Mouse (Mus musculus) kidney, adult 2 months (tissue): Measurements from ENCODE around the gene Car11. TPM values are rescaled to one million over a fixed set of nuclear protein-coding genes. Genes with fewer than 3 reads are reported as not detected.

Experiments used
- DNase-seq: peaks from one replicate; pipeline ENCODE4 v3.0.0; 2021
- H3K27ac ChIP-seq: fragments of 200-500 bp; 2 replicates; pipeline ENCODE4 v1.5.1; 2012; ENCODE audit warnings: low read depth, low read length, control low read depth, inconsistent platforms; ENCODE audit not compliant: insufficient read depth
- H3K27me3 ChIP-seq: fragments of 200-500 bp; replicated peaks from 2 replicates; pipeline ENCODE4 v1.6.1; 2012; ENCODE audit warnings: mild to moderate bottlenecking, moderate library complexity, low read length, inconsistent platforms; ENCODE audit not compliant: control insufficient read depth, insufficient read depth
- H3K36me3 ChIP-seq: fragments of 200-500 bp; 2 replicates; pipeline ENCODE4 v1.6.1; 2012; ENCODE audit warnings: mild to moderate bottlenecking, moderate library complexity, low read length, inconsistent platforms; ENCODE audit not compliant: control insufficient read depth, insufficient read depth
- H3K4me1 ChIP-seq: fragments of 200-500 bp; 2 replicates; pipeline ENCODE4 v1.6.1; 2011; ENCODE audit warnings: low read length; ENCODE audit not compliant: control insufficient read depth, insufficient read depth
- H3K4me3 ChIP-seq: fragments of 200-500 bp; 2 replicates; pipeline ENCODE4 v1.5.1; 2011; ENCODE audit warnings: mild to moderate bottlenecking, low read depth, low read length, control low read depth; ENCODE audit not compliant: insufficient read depth
- CTCF ChIP-seq: fragments of 200-500 bp; conservative IDR thresholded peaks from 2 replicates; pipeline ENCODE4 v1.5.1; 2011; ENCODE audit warnings: low read depth, mild to moderate bottlenecking, control low read depth, low read length, moderate library complexity, mixed read lengths; ENCODE audit not compliant: insufficient read depth, insufficient read length
- POLR2A ChIP-seq: fragments of 200-500 bp; IDR thresholded peaks from one replicate; pipeline ENCODE4 v1.6.1; 2011; ENCODE audit warnings: low read depth, low read length, control low read depth
- WGBS: fragments of 180-500 bp; shearing (Covaris S2); methylation state at CpG from one replicate; pipeline ENCODE4 v1.1.7; 2018; 5-methylcytosine and 5-hydroxymethylcytosine counted together
- polyA plus RNA-seq: library from polyadenylated mRNA; depleted of rRNA; stranded (reverse); fragments of >200 nt; gene quantifications from 2 replicates; pipeline ENCODE4 v1.2.3, GENCODE M21; 2012

Gene Car11
- polyA plus RNA-seq, 1 experiment: 8.1 TPM

GRCm38 (mm10) chr7:45706721-45707241, 7.1 kb downstream of the Car11 start:
- H3K36me3 ChIP-seq: peaks cover 11% of the 10 kb centered on the region; the same call in 1 of the 2 replicates
- TF ChIP-seq CTCF (no peak), POLR2A (peak; percentile 56)
- peaks cover 21% of the 10 kb centered on the region for H3K4me1 ChIP-seq
- H3K4me3 ChIP-seq: peak overlapping the region; percentile 58
- H3K27me3 ChIP-seq: no peaks in the 10 kb centered on the region
- 2% methylated on average over 44 of the region's 45 CpGs for WGBS
- H3K27ac ChIP-seq: peak overlapping the region; percentile 100
- peak; percentile 92 for DNase-seq

GRCm38 (mm10) chr7:45707375-45707967, 7.8 kb downstream of the Car11 start:
- under 1% methylated on average over 27 of the region's 27 CpGs for WGBS
- H3K4me1 ChIP-seq: peaks cover 25% of the 10 kb centered on the region

GRCm38 (mm10) chr7:45708221-45708761, 8.6 kb downstream of the Car11 start:
- H3K27me3 ChIP-seq: no peaks in the 10 kb centered on the region
- H3K4me1 ChIP-seq: peaks cover 33% of the 10 kb centered on the region
- 13% methylated on average over 13 of the region's 13 CpGs for WGBS
- peaks cover 15% of the 10 kb centered on the region; the same call in 1 of the 2 replicates for H3K36me3 ChIP-seq
- H3K27ac ChIP-seq: peak overlapping the region; percentile 93
- peak; percentile 94 for DNase-seq
- H3K4me3 ChIP-seq: peak overlapping the region; percentile 41; the same call in 1 of the 2 replicates
- TF ChIP-seq CTCF: no peak
- TF ChIP-seq POLR2A: peak; percentile 23

More at GRCm38 (mm10) chr7:45707375-45707967, 7.8 kb downstream of the Car11 start:
- DNase-seq: peak; percentile 99
- Histone ChIP-seq H3K27me3 (no peaks in the 10 kb centered on the region), H3K27ac (peak overlapping the region; percentile 99), H3K4me3 (peak overlapping the region; percentile 58), H3K36me3 (peaks cover 11% of the 10 kb centered on the region; the same call in 1 of the 2 replicates)
- 0 out of 2 replicates have a peak, but pooled peaks have one; percentile 5 for TF ChIP-seq CTCF
- TF ChIP-seq POLR2A: peak; percentile 87

- 42% methylated on average over 6 of the region's 6 CpGs for WGBS
Observed at GRCm38 (mm10) chr7:45709036-45709435, 9.4 kb downstream of the Car11 start.

GRCm38 (mm10) chr7:45709677-45710355, 10.2 kb downstream of the Car11 start:
- WGBS: 68% methylated on average over 14 of the region's 14 CpGs
- H3K4me1 ChIP-seq: peaks cover 39% of the 10 kb centered on the region
- TF ChIP-seq POLR2A (peak; percentile 46), CTCF (no peak)
- peak; percentile 34 for DNase-seq
- H3K27ac ChIP-seq: no peak overlapping the region
- H3K36me3 ChIP-seq: peaks cover 16% of the 10 kb centered on the region; the same call in 1 of the 2 replicates
- no peak overlapping the region for H3K4me3 ChIP-seq
- H3K27me3 ChIP-seq: no peaks in the 10 kb centered on the region

More at GRCm38 (mm10) chr7:45709036-45709435, 9.4 kb downstream of the Car11 start:
- TF ChIP-seq CTCF: no peak
- no peak for TF ChIP-seq POLR2A
- H3K27me3 ChIP-seq: no peaks in the 10 kb centered on the region
- H3K27ac ChIP-seq: peak overlapping the region; percentile 93; the same call in 1 of the 2 replicates
- peak; percentile 36 for DNase-seq
- H3K4me1 ChIP-seq: peaks cover 34% of the 10 kb centered on the region
- H3K4me3 ChIP-seq: no peak overlapping the region
- peaks cover 16% of the 10 kb centered on the region; the same call in 1 of the 2 replicates for H3K36me3 ChIP-seq

GRCm38 (mm10) chr7:45710477-45711191, 11.0 kb downstream of the Car11 start:
- 82% methylated on average over 20 of the region's 20 CpGs for WGBS
- no peaks in the 10 kb centered on the region for H3K27me3 ChIP-seq
- H3K36me3 ChIP-seq: peaks cover 16% of the 10 kb centered on the region; the same call in 1 of the 2 replicates
- TF ChIP-seq POLR2A: peak; percentile 90
- no peak for TF ChIP-seq CTCF
- H3K4me1 ChIP-seq: peaks cover 42% of the 10 kb centered on the region
- DNase-seq: peak; percentile 44
- no peak overlapping the region for H3K4me3 ChIP-seq
- H3K27ac ChIP-seq: no peak overlapping the region
